Mouse (Mus musculus) limb, embryonic 11.5 days (tissue): Measurements from ENCODE around the gene Traip. TPM values are rescaled to one million over a fixed set of nuclear protein-coding genes. Genes with fewer than 3 reads are reported as not detected.

Experiments
- ATAC-seq: fragments of 200-750 bp; cut with Nextera tagmentation; 2 replicates; pipeline ENCODE4 v1.8.0; 2017; ENCODE audit warnings: low read depth; ENCODE audit not compliant: insufficient number of reproducible peaks, low FRiP score, low TSS enrichment
- DNase-seq: peaks from one replicate; pipeline ENCODE4 v3.0.0-alpha.2; 2015; ENCODE audit warnings: low spot score
- H3K27ac ChIP-seq: fragments of 300-500 bp; sonication (generic); replicated peaks from 2 replicates; pipeline ENCODE4 v1.5.1; 2014; ENCODE audit warnings: low read depth, mild to moderate bottlenecking, low read length
- H3K27me3 ChIP-seq: fragments of 300-500 bp; sonication (generic); 2 replicates; pipeline ENCODE4 v1.6.1; 2014; ENCODE audit warnings: mild to moderate bottlenecking, low read length, mixed read lengths; ENCODE audit not compliant: control insufficient read depth, insufficient read depth
- H3K36me3 ChIP-seq: fragments of 300-500 bp; sonication (generic); 2 replicates; pipeline ENCODE4 v1.6.1; 2014; ENCODE audit warnings: mild to moderate bottlenecking, low read length, moderate library complexity, mixed read lengths; ENCODE audit not compliant: control insufficient read depth, insufficient read depth
- H3K4me1 ChIP-seq: fragments of 300-500 bp; sonication (generic); 2 replicates; pipeline ENCODE4 v1.6.1; 2014; ENCODE audit warnings: low read length, mixed read lengths; ENCODE audit not compliant: control insufficient read depth, insufficient read depth
- H3K4me2 ChIP-seq: fragments of 300-500 bp; sonication (generic); 2 replicates; pipeline ENCODE4 v1.6.1; 2014; ENCODE audit warnings: low read depth, mild to moderate bottlenecking, moderate library complexity; ENCODE audit not compliant: severe bottlenecking
- H3K4me3 ChIP-seq: fragments of 300-500 bp; sonication (generic); 2 replicates; pipeline ENCODE4 v1.5.1; 2014; ENCODE audit warnings: low read depth, low read length
- H3K9ac ChIP-seq: fragments of 300-500 bp; sonication (generic); 2 replicates; pipeline ENCODE4 v1.6.1; 2014; ENCODE audit warnings: mild to moderate bottlenecking, low read length
- H3K9me3 ChIP-seq: fragments of 300-500 bp; sonication (generic); 2 replicates; pipeline ENCODE4 v1.6.1; 2016; ENCODE audit warnings: low read length; ENCODE audit not compliant: control insufficient read depth
- WGBS: fragments of 180-500 bp; shearing (Covaris S2); extraction: QIAGEN DNeasy Blood & Tissue Kit; methylation state at CpG from one replicate; pipeline ENCODE4 v1.1.7; 2014; 5-methylcytosine and 5-hydroxymethylcytosine counted together
- polyA plus RNA-seq: library from polyadenylated mRNA; unstranded; fragments of >200 nt; fragmentation: Nextera tagmentation; extraction: Ambion mirVana; gene quantifications from 2 replicates; pipeline ENCODE4 v1.2.1, GENCODE M21; 2014

The Traip gene
- polyA plus RNA-seq, 1 experiment from 2014 or later: 41.4 TPM

DNA sequence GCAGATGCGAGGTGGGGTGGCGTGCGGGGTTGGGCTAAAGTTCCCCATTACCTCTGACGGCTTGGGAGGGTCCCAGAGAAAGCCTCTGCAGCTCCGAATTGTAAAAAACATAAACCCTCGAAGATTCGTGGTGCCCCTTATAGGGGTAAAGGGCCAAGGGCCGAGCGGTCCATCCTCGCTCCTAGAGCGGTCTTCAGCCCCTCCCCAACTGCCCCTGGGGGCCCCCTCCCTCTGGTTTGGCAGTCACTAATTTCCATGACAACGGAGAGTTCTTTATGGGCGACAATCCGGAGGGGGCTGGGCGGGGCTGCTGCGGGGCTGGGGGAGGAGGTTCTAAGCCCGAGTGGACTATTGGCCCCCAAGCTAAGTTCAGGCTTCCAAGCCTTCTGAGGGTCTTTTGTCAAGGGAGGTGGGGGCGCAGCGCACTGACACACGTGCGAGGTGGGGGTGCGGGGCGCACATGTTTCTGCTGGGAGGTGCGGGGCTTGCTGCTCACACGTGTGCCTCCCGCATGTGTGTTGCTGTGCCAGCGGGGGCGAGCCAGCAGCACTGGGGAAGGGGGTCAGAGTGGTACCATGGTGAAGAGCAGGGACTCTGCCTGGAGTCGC lies 13.6 kb upstream of the Traip start:
- H3K27me3 ChIP-seq: 0 out of 2 replicates have a peak, but pooled peaks cover 2% of the 10 kb centered on the region
- H3K4me2 ChIP-seq: peak overlapping the region; percentile 95
- H3K9ac ChIP-seq: peak overlapping the region; percentile 61
- H3K27ac ChIP-seq: no peak overlapping the region
- under 1% methylated on average over 29 of the region's 29 CpGs for WGBS
- peak overlapping the region; percentile 53 for H3K4me3 ChIP-seq
- no peaks in the 10 kb centered on the region for H3K36me3 ChIP-seq
- DNase-seq (peak; percentile 36), ATAC-seq (peak; percentile 36)
- peaks cover 8% of the 10 kb centered on the region for H3K4me1 ChIP-seq
- H3K9me3 ChIP-seq: no peaks in the 10 kb centered on the region

GRCm38 (mm10) chr9:107936831-107937230 lies 13.1 kb upstream of the Traip start:
- Histone ChIP-seq H3K36me3 (no peaks in the 10 kb centered on the region), H3K4me2 (peak overlapping the region; percentile 95), H3K27ac (no peak overlapping the region), H3K4me1 (peaks cover 8% of the 10 kb centered on the region), H3K27me3 (0 out of 2 replicates have a peak, but pooled peaks cover 2% of the 10 kb centered on the region), H3K9me3 (no peaks in the 10 kb centered on the region), H3K9ac (no peak overlapping the region), H3K4me3 (peak overlapping the region; percentile 53)
- DNase-seq (peak; percentile 28), ATAC-seq (no peak)
- 5% methylated on average over 3 of the region's 3 CpGs for WGBS

GRCm38 (mm10) chr9:107947241-107948194 lies 2.4 kb upstream of the Traip start:
- H3K4me3 ChIP-seq: no peak overlapping the region
- ATAC-seq: no peak

GRCm38 (mm10) chr9:107949184-107949921 lies 583 bp upstream of the Traip start:
- Histone ChIP-seq H3K27me3 (no peaks in the 10 kb centered on the region), H3K4me2 (no peak overlapping the region), H3K9ac (no peak overlapping the region), H3K9me3 (no peaks in the 10 kb centered on the region), H3K27ac (no peak overlapping the region), H3K36me3 (no peaks in the 10 kb centered on the region), H3K4me3 (no peak overlapping the region), H3K4me1 (peaks cover 2% of the 10 kb centered on the region; the same call in 1 of the 2 replicates)
- ATAC-seq (no peak), DNase-seq (no peak)
- 81% methylated on average over 13 of the region's 13 CpGs for WGBS

More at GRCm38 (mm10) chr9:107947241-107948194, 2.4 kb upstream of the Traip start:
- Histone ChIP-seq H3K27ac (no peak overlapping the region), H3K9ac (no peak overlapping the region), H3K4me2 (no peak overlapping the region), H3K27me3 (no peaks in the 10 kb centered on the region), H3K36me3 (no peaks in the 10 kb centered on the region), H3K4me1 (peaks cover 2% of the 10 kb centered on the region; the same call in 1 of the 2 replicates), H3K9me3 (no peaks in the 10 kb centered on the region)
- WGBS: 91% methylated on average over 31 of the region's 31 CpGs
- no peak for DNase-seq

DNA sequence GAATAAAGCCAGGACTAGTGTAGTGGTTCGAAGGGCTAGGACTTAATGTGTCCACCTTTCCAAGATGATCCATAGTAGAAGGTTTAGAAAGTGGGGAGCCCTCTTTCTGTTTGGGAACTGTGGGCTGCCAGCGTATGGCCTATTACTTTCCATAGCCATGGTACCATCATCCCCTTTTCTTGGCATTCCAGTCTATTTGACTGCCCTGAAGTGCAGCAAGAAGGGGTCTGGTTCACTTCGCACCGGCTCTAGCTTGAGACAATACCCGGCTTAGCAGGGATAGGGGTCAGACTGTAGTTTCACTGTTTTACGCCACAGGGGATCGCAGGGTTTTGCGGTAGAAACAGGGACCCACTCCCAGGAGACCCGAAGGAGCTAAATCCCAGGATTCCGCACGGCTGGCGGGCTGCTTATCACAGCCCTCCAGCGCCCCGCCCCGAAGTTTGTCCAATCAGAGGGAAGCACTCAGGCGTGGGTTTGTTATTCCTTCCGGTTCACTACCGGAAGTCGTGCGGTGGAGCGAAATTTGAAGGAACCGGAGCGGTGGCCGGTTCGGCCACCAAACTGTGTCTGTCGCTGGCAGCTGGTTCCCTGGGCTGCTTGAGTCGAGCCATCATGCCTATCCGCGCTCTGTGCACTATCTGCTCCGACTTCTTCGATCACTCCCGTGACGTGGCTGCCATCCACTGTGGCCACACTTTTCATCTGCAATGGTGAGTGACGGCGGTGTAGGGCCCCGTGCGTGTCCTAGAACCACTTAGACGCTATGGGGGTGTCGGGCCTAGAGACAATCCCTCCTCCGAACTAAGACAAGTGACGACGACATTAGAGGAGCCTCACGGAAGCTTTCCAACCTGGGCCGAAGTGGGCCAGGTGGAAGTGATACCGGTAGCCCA lies 772 bp downstream of the Traip start:
- peak overlapping the region; percentile 77 for H3K4me3 ChIP-seq
- no peaks in the 10 kb centered on the region for H3K27me3 ChIP-seq
- 0 out of 2 replicates have a peak overlapping the region, but pooled peaks have one; percentile 30 for H3K27ac ChIP-seq
- H3K4me2 ChIP-seq: peak overlapping the region; percentile 72
- 17% methylated on average over 45 of the region's 45 CpGs for WGBS
- DNase-seq (peak; percentile 91), ATAC-seq (peak; percentile 78; the same call in 1 of the 2 replicates)
- H3K36me3 ChIP-seq: no peaks in the 10 kb centered on the region
- H3K9me3 ChIP-seq: no peaks in the 10 kb centered on the region
- H3K9ac ChIP-seq: peak overlapping the region; percentile 66
- peaks cover 2% of the 10 kb centered on the region; the same call in 1 of the 2 replicates for H3K4me1 ChIP-seq

DNA sequence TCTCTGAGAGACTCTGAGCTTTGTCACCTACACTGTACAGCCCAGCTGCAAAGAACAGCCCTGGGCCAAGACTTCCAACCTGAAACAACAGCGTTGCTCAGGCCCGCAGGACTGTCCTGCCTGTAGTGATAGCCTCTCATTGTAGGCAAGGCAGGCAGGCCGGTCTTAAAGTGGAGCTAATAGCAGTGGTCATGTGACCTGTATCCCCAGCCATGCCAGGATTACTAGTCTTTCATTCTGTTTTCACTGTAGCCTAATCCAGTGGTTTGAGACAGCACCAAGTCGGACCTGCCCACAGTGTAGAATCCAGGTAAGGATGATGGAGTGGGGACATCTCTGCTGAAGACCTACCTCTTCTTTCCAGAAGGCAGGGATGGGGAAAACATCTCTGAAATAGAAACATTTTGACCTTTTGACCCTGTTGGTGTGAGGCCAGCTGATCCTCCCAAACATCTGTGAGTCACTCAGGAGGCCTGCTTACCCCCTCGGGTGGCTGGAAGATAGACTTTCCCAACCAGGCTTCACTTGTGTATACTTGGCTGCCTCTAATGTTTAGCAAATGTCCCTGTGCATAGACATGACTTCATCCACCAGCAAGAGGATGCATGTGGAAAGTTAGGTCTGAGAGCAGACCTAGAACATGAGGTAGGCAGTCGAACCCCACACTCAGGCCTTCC lies 5.8 kb downstream of the Traip start:
- Histone ChIP-seq H3K9ac (no peak overlapping the region), H3K4me1 (peaks cover 2% of the 10 kb centered on the region; the same call in 1 of the 2 replicates), H3K4me3 (no peak overlapping the region), H3K27me3 (no peaks in the 10 kb centered on the region), H3K9me3 (no peaks in the 10 kb centered on the region), H3K27ac (no peak overlapping the region), H3K4me2 (no peak overlapping the region), H3K36me3 (peaks cover 5% of the 10 kb centered on the region; the same call in 1 of the 2 replicates)
- ATAC-seq (no peak), DNase-seq (no peak)
- WGBS: 77% methylated on average over 6 of the region's 6 CpGs

DNA sequence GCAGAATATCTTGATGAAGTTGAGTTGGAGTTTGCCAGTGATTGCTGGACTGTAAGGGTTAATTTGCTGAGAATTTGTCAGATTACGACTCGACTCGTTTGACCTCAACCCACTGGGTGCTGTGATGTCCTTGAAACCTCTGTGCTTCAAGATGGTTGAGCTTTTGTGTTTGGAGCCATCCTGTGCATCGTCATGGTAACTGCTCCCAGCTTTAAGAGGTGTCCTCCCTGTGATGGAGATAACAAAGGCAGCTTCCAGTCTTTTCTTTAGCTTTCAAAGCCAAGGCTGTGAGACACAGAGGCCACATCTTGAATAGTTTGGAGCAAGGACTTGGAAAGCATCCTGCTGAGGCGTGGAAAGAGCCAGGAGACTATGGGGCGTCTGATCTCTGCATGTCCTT lies 7.2 kb downstream of the Traip start:
- Histone ChIP-seq H3K9me3 (no peaks in the 10 kb centered on the region), H3K4me2 (no peak overlapping the region), H3K27ac (no peak overlapping the region), H3K9ac (no peak overlapping the region), H3K4me1 (no peaks in the 10 kb centered on the region), H3K27me3 (no peaks in the 10 kb centered on the region), H3K4me3 (no peak overlapping the region), H3K36me3 (peaks cover 5% of the 10 kb centered on the region; the same call in 1 of the 2 replicates)
- 63% methylated on average over 6 of the region's 6 CpGs for WGBS
- ATAC-seq (no peak), DNase-seq (no peak)
